Mouse (Mus musculus) adrenal gland, adult 2 months (tissue): ENCODE measurements at regions not wholly inside any gene's neighbourhood (a gene's known extent, or its start where the extent isn't known, plus 50 kb on each side); places are given as distances from the start of the nearest gene placed in this dataset.
A peak's percentile ranks its signal among the peaks of the same experiment; 100 is the strongest.

Experiments used
- DNase-seq: peaks from one replicate; pipeline ENCODE4 v3.0.0; 2021

DNA sequence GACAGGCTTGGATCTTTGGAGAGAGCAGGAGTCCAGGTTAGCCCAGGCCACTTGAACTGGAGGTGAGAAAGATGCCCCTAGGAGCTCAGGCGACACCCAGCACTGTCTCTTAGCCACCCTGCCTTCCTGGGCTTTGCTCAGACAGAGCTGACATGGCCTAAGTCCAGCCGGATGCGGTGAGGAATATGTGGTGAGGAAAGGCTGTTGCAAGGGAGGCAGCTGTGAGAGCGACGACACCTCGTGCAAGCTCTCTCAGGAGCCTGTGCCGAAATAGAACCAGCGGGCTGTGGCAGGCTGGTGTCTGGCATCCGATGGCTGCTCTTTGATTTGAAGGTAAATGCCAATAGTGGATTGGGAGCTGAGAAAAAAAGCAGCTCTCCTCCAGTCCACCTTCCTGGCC, 191.4 kb upstream of the Sdk2 start:
- DNase-seq = no peak

DNA sequence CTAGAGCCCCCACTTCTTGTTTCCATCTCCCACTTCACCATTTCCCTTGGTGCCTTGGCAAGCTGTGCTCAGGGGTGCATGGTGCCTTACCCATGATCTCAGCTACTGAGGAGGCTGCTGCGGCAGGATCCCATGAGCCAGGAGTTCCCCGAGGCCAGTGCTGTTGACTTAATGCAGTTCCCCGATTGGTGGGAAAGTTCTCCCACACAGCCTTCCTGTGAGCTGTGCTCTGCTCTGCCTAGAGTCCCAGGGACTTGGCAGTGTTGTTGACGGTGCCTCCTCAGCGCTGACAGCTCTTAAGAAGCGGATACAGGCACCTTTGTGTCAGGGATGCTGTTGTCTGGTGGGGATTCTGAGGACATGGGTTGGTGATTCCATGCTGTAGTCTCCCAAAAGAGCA, 190.9 kb upstream of the Sdk2 start:
- DNase-seq = no peak

DNA sequence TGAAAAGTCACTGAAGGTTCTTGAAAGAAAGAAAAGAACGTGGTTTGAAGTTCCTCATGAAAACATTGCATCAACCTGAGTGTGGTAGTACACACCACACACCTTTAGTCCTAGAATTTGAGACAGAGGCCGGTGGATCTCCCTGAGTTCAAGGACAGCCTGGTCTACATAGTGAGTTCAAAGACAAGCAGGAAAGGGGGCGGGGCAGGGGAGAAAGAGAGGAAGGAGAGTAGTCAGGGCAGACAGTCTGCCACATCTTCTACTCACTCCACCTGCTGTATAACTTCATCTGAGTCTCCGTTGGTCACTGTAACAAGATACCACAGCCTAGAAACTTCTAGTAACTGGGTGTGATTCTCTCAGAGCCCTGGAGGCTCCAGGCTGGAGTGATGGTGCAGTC, 190.2 kb upstream of the Sdk2 start:
- DNase-seq = no peak

DNA sequence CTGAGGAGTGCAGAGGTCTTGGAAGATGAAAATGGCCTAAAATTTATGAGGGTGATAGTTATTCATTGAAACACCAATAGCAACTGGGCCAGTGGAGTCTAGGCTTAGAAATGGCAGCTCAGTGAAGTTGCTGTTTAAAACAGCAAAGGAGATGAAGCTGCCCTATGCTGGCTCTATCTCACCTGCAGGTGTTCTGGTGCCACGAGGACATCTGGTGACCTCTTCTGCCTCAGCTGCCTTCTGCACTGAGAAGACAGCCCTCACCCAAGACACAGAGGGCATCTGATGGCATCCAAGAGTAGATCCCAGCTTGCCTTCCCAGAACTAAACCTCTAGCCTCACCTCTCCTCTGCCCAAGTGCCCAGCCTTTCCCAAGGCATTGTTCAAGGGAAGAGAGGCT, 187.5 kb upstream of the Sdk2 start:
- DNase-seq = no peak

DNA sequence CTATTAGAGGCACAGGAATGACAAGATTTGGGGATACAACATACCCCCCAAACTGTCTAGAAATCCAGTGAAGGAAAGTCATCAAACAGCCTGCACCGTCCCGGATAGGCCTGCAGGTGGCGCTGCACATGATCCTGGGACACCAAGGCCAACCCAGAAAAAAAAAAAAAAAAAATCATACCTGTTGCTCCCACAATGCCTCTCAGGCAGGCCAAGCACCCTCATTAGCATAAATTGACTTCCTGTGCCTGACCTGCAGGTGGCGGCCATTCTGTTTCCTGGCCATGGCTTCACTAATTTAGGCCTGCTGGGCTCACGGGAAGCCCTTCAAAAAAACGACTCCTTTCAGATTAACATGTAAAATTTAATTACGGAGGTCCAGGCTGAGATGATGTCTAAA, 184.8 kb upstream of the Sdk2 start:
- DNase-seq = no peak

DNA sequence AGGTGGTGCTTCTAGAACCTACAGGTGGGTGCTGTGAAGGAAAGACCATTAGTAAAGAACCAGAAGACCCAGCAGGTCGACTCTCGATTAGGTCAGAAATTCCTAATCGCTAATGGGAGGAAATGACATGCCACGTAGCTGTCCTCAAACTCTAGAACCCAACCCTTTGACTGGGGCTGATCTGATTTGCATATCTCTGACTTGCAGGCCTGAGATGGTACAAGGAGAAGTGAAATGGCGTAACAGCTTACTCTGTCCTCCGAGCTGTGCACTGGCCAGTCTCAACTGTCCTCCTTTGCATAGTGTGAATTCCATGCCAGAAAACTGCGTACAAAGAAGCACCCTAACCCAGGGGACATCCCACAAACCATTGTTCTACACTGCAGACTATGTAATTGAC, 182.4 kb upstream of the Sdk2 start:
- no peak for DNase-seq

DNA sequence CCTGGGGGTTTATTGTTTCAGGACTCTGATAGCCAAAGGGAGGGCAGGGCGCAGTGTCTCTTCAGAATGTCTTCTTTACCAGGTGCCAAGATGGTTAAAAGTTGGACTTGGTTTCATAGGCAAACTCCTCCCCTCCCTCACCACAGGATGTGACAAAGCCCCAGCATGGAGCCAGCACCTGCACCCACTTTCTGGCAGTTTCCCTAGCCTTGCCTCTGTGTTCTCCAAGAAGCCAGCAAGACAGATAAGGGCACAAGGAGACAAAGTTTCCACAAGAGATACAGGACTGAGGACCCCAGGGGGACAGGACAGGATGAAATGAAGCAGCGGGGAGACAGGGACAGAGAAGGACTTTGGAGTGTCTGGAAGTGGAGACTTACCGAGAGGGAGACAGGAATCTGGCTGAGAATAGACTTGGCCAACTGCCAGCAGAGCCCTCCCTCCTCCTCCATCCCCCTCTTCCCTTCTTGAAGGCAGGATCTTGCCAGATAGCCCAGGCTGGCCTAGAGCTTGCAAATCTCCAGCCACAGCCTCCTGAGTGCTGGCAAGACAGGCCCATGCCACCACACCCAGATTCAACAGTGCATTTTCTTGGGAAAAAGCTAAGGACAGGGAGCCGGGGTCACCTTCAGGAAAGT, 181.5 kb upstream of the Sdk2 start:
- no peak for DNase-seq

DNA sequence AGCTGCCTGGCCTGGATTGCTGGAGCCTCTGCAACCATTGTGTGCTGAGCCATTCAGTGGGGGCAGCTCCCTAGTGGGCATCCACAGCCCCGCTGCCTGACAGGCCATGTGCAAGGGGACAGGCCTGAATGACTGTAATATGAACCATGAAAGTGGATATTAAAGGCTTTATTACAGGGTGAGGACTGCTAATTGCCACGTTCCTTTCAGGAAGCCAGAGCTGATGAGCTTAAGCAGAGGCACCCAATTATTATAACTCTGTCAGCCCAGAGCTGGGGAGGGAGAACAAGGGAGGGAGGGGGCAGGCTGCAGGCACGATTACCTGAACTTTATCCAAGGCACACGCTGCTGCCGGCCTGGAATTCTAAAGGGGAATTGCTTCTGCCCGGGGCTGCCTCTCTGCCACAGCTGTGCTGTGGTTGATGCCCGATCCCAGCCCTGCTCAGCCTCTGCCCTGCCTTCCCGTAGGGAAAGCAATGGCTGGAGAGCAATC, 172.5 kb upstream of the Sdk2 start:
- no peak for DNase-seq

DNA sequence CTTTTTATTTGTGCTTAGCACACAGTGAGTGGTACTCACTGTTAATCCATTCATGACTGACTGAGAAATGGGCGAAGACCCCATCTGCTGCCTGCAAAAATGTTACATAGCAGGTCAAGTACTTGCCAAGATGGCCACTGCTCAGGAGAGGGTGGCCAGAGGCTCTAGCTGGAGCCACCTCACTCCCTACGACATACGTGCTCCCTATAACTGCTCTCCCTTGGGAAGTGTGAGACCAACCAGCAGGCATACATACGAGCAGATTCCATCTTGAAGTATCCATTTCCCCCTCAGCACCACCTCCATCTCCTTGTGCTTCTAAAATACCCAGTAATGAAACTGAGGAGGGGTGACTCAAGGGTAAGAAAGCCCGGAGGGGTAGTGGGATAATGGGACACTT, 172.0 kb upstream of the Sdk2 start:
- DNase-seq = no peak

DNA sequence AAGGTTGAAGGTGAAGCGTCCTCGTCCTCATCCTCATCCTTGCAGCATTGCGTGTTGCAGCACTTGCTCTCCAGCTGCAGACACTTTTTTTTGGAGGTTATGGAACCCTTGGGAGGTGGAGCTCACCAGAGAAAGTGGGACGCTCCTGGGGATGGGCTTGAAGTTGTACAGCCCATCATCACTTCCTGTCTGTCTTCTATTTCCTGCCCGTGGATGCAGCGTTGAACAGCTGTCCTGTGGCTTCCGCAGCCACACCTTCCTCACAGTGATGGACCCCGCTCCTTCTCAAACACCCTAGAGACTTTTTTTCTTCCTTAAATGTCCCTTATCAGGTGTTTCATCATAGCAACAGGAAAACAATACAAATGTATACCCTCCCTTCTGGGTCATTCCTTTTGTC, 171.5 kb upstream of the Sdk2 start:
- no peak for DNase-seq

DNA sequence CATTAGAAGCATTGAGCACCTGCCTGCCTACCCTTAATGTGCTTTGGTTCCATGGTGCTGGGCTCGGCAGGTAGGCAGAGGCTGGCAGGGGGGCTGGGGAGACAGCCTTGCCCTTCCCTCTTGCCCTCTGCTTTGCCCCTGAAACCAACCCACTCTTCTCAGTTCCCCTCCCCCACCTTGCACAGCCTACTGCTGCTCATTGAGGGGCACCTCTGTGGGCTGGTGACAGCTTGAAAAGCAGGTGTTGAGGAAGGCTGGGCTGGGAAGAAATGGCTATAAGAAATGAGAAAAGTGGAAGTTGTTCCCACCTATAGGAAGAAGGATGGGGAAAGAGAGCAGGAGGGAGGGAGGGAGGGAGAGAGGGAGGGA, 167.7 kb upstream of the Sdk2 start:
- no peak for DNase-seq

DNA sequence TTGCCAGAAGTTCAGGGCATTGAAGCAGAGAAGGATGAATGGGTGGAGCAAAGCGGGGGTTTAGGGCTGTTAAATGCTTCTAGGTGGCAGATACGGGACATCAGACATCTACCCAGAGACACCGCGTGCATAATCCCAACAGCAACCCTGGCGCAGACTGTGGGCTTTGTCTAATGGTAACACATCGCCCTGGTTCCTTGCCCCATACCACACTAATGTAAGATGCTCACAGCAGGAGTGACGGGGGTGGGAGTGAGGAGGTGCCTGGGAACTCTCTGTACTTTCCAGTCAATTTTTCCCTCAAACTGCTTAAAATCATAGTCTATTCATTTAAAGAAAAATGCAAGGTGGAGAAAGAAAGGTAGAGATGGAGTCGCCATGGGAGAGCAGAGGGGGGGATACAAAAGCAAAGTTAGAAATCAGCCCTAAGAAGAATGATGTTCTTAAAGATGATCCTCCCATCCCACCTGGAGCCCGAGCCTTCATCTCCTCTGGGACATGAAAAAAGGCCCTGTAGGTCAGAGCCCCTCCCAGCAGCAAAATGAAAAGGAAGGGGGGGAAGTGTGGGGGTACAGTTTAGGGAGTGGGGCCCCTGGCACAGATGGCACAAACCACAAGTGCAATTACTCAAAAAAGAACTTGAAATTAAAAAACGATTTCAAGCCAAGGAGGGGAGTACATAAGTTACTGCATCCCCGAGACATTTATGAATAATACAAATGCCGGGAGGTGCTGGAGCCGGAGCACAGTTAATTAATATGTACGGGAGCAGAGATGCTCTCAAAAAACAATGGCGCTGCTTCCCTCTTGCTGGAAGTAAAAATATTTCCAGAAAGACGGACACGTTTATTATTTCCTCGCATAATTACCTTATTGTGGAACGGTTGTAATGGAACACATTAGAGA, 167.0 kb upstream of the Sdk2 start:
- DNase-seq = no peak

DNA sequence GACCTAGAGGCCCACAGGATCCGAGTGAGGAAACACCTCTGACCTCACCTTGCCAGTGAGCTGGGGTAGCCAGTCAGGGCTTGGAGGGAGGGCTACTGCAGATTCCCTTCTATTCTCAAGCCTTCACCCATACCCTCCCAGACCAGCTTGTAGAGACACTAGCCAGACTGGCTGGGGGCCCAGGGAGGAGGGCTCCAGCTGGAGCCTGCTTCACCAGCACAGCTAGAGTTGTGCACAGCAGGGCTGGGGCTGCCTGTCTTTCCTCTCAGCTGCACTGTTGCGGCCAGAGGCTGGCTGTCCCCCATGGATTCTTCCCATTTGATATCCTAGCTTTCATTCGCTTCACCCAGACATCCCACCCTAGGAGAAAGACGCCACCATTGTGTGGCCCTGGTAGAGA, 165.0 kb upstream of the Sdk2 start:
- DNase-seq = no peak

DNA sequence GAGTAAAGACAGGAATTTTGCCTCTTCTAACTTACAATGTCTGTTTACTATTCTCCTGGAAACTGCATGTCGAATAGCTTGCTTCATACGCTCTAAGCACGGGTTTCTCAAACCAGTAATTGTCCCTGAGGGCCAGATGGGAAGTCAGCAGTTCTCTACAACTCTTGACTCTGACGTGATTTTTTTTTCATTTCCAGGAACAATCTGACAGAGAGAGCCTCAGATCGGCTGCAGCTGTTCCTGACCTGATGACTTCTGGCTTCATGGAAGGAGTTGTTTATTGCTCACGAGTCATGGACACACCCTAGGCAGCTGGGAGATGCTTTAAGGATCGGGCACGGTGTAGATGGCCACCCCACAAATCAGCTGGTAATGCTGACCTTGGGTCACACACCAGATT, 162.9 kb upstream of the Sdk2 start:
- no peak for DNase-seq

DNA sequence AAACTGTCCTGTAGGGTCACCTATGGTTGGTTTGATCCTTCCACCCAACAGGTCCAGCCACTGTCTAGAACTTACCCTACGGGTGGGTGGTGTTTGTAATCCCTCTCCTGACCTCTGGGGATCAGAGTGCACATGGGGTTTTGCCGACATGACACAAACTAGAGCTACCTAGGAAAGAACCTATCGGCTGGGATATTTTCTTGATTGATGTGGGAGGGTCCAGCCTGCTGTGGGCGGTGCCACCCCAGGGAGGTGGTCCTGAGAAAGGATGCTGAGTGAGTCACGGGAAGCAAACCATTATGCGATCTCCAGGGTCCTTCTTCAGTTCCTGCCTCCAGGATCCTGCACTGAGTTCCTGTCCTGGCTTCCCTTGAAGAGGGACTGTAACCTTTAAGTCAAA, 162.3 kb upstream of the Sdk2 start:
- DNase-seq = no peak

DNA sequence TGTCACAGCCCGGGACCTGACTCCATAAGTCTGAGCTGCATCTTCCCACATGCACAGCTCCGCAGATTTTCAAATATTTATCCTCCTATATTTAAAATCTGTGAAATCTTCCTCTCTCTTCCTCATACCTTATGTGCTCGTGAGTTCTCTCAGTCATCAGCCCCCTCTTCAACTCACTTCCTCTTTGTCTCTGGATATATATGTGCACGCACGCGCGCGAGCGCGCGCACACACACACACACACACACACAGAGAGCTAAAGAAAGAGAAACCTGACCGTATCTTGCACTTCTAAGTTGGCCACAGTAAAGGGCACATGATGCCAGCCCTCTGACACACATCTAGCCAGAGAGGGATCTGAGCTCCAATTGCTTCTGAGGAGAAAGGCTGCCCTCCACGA, 159.7 kb upstream of the Sdk2 start:
- no peak for DNase-seq

DNA sequence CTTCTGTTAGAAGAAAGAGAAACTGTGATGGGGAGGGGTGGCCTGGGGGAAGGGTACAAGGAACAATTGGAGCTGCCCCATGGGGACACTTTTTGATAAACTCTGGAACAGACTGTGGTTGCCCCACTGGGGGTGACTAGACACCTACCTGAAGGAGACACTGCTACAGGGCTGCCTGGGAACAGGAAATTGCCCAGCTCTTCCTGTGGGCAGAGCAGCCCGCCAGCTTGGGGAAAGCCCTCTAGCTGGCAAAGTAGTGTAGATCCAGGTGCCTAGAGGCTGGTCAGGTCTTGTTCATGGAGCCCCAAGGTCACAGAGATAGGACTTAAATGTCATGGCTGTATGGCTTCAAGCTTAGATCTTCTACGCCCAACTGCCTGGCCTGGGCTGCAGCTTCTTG, 157.9 kb upstream of the Sdk2 start:
- peak; percentile 13 for DNase-seq

DNA sequence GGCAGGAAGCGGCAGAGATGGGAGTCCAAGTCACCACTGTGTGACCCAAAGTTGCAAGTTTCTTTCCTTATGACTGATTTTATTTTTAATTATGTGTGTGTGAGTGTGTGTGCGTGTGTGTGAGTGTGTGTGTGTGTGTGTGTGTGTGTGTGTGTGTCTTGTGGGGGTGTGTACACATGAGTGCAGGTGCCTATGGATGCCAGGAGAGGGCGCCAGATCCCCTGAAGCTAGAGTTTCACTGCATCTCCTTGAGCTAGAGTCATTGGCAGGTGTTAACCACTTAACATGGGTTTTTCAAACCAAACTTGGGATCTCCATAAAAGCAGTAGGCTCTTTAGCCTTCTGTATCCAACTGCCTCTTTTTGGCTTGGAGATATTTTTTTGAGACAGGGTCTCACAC, 156.2 kb upstream of the Sdk2 start:
- no peak for DNase-seq

DNA sequence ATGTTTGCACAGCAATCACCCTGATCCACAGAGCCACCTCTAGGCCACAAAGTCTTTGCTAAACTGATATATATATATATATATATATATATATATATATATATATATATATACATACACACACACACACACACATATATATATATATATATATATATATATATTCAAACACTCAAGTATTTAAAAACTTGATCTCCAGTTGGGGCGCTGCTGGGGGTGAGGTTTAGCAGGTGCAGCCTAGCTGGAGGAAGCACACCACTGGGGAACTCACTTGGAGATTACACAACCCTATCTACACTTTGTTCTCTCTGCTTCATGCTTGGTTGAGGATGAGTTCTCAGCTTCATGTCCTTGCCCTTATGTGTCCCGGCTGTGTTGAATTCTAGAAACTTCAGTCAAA, 153.6 kb upstream of the Sdk2 start:
- DNase-seq = no peak

DNA sequence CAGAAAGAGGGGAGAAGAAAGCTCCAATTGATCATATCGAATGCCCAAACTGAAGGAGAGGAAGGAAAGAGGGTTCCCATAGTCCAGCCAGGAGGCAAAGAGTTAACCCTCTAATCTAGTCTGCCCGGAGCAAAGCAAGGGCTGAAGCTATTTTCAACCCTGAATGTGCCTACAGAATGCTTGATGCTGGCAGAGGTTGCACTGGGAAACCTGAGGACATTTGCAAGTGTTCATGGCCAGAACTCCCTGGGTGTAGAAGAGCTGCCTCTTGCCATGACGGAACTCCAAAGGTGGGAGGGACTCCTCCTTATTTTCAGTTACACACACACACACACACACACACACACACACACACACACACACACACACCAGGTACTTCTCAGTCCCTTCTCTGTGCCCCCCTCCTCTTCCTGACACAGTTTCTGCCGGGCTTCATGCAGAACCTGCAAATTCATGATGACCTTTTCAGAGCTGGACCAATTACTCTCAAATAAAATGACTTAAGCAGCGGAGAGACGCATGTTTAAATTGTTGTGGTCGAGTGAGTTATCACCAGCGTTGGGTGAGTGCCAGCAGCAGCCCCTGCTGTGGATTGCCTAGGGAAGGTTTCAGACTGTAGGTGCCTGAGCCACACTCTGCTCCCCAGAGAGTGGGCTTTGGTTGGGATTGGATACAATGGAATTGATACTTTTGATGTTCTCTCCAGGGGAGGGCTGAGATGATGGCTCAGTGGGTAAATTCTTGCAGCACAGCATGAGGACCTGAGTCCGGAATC, 152.1 kb upstream of the Sdk2 start:
- no peak for DNase-seq

DNA sequence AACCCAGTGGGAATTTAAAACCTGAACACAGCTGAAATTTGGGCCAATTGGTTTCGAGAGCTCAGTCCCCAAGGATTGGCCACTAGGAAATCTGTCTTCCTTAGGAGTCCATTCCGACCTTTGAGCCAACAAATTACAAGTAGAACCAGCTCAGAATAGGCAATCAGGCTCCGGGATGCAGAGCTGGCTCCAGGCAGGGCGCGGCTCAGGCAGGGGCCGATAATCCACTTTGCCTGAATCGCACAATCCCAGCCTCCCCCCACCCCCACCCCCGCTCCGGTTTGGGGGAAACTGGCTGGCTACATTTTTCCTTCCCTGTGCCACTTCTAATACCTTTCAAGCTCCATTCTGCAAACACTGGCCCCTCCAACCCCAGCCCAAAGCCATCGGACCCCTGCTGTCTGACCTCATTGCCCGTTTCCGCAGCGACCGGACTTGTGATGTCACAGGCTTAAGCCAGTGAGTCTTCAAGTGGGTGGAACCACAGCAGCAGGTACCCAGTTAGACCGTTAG, 150.5 kb upstream of the Sdk2 start:
- no peak for DNase-seq

DNA sequence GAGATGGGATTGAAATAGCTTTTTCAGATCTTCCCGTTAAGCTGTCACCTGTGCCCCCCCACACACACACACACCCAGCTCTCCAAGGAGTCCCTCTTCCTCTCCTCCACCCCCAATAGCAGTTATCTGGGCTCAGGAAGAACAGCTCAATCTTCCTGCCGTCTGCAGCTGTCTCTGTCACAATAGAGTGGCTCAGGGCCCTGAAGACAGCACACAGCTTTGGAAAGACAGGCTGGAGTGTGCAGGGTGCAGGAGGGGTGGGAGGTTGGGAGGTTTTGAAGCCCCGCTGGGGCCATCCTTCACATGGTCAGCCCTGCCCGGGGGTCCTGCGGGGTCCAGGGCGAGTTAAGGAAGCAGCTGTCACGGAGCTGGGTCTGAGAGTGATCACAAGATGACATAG, 149.6 kb upstream of the Sdk2 start:
- DNase-seq = no peak

DNA sequence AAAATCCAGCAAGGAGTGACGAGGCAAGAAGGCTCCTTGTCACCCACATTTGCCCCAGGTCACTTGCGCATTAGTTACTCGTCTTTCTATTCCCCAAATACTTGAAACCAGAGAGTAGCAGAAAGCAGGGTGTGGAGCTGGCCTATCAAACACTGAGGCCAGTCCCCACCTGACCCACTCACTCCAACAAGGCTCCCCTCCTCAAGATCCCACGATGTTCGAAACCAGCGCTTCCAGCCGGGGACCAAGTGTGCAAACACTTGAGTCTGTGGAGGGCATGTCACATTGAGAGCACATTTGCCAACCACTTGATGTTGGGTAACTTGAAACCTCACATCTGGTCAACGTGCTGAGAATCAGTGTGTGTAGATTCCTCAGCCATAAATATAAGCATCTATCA, 148.4 kb upstream of the Sdk2 start:
- no peak for DNase-seq
